Mouse (Mus musculus): ENCODE results near the gene Acap1. TPM values are rescaled to one million over a fixed set of nuclear protein-coding genes. Genes with fewer than 3 reads are reported as not detected.
"Not testable (repeated sequence)": the region's sequence is repeated elsewhere in the genome, so short reads cannot be mapped to it uniquely, and the experiment has no call there.

Gene Acap1
- polyA plus RNA-seq, 1 experiment, result 0.13 TPM

GRCm38 (mm10) chr11:69935137-69935879, 40.0 kb upstream of the Acap1 start, which contains the start of gene Ybx2:
Ybx2 (plus strand) TSS chr11:69935796.
- Histone ChIP-seq H3K4me3 (ENCODE audit: insufficient read depth, low read length) (0 out of 2 replicates have a peak within 1 kb of the TSS, but pooled peaks have one; percentile 4), H3K4me1 (ENCODE audit: control insufficient read depth, insufficient read depth, low read length) (peaks cover 2% of the 10 kb centered on the region; the same call in 1 of the 2 replicates), H3K27ac (ENCODE audit: insufficient read depth, low read length) (no peak within 1 kb of the TSS)
- TF ChIP-seq CTCF (IDR thresholded peaks at IDR 0.05; ENCODE audit: extremely low read depth, insufficient read depth, low read length), result no peak
- TF ChIP-seq POLR2A (IDR thresholded peaks at IDR 0.05; ENCODE audit: extremely low read depth, insufficient read depth, low read length), result no peak

GRCm38 (mm10) chr11:69934681-69935080, 39.3 kb upstream of the Acap1 start:
- Histone ChIP-seq H3K27ac (ENCODE audit: insufficient read depth, low read length) (no peak overlapping the region), H3K4me3 (ENCODE audit: insufficient read depth, low read length) (no peak overlapping the region), H3K4me1 (ENCODE audit: control insufficient read depth, insufficient read depth, low read length) (peaks cover 2% of the 10 kb centered on the region; the same call in 1 of the 2 replicates)
- TF ChIP-seq CTCF (IDR thresholded peaks at IDR 0.05; ENCODE audit: extremely low read depth, insufficient read depth, low read length), result no peak

- Histone ChIP-seq H3K4me1 (ENCODE audit: control insufficient read depth, insufficient read depth, low read length) (peaks cover 2% of the 10 kb centered on the region; the same call in 1 of the 2 replicates), H3K4me3 (ENCODE audit: insufficient read depth, low read length) (no peak overlapping the region), H3K27ac (ENCODE audit: insufficient read depth, low read length) (no peak overlapping the region)
- no peak for TF ChIP-seq POLR2A (IDR thresholded peaks at IDR 0.05; ENCODE audit: extremely low read depth, insufficient read depth, low read length)
- TF ChIP-seq CTCF (IDR thresholded peaks at IDR 0.05; ENCODE audit: extremely low read depth, insufficient read depth, low read length), result peak; percentile 76
Observed at GRCm38 (mm10) chr11:69934169-69934568, 38.8 kb upstream of the Acap1 start.

- TF ChIP-seq POLR2A (IDR thresholded peaks at IDR 0.05; ENCODE audit: extremely low read depth, insufficient read depth, low read length), result no peak
- no peak for TF ChIP-seq CTCF (IDR thresholded peaks at IDR 0.05; ENCODE audit: extremely low read depth, insufficient read depth, low read length)
- no peak overlapping the region for H3K27ac ChIP-seq (ENCODE audit: insufficient read depth, low read length)
- no peak overlapping the region for H3K4me3 ChIP-seq (ENCODE audit: insufficient read depth, low read length)
- peaks cover 2% of the 10 kb centered on the region; the same call in 1 of the 2 replicates for H3K4me1 ChIP-seq (ENCODE audit: control insufficient read depth, insufficient read depth, low read length)
Observed at GRCm38 (mm10) chr11:69933066-69933465, 37.7 kb upstream of the Acap1 start.

- Histone ChIP-seq H3K27ac (ENCODE audit: insufficient read depth, low read length) (no peak overlapping the region), H3K4me3 (ENCODE audit: insufficient read depth, low read length) (no peak overlapping the region), H3K4me1 (ENCODE audit: control insufficient read depth, insufficient read depth, low read length) (peaks cover 2% of the 10 kb centered on the region; the same call in 1 of the 2 replicates)
- 0 out of 2 replicates have a peak, but pooled peaks have one; percentile 17 for TF ChIP-seq CTCF (IDR thresholded peaks at IDR 0.05; ENCODE audit: extremely low read depth, insufficient read depth, low read length)
- no peak for TF ChIP-seq POLR2A (IDR thresholded peaks at IDR 0.05; ENCODE audit: extremely low read depth, insufficient read depth, low read length)
Observed at GRCm38 (mm10) chr11:69932254-69932653, 36.9 kb upstream of the Acap1 start.

- no peaks in the 10 kb centered on the region for H3K4me1 ChIP-seq (ENCODE audit: control insufficient read depth, insufficient read depth, low read length)
- TF ChIP-seq POLR2A (IDR thresholded peaks at IDR 0.05; ENCODE audit: extremely low read depth, insufficient read depth, low read length), result no peak
- TF ChIP-seq CTCF (IDR thresholded peaks at IDR 0.05; ENCODE audit: extremely low read depth, insufficient read depth, low read length), result no peak
- H3K4me3 ChIP-seq (ENCODE audit: insufficient read depth, low read length), result no peak overlapping the region
Observed at GRCm38 (mm10) chr11:69931769-69932168, 36.4 kb upstream of the Acap1 start.

GRCm38 (mm10) chr11:69930967-69931537, 35.7 kb upstream of the Acap1 start:
- Histone ChIP-seq H3K4me1 (ENCODE audit: control insufficient read depth, insufficient read depth, low read length) (no peaks in the 10 kb centered on the region), H3K4me3 (ENCODE audit: insufficient read depth, low read length) (no peak overlapping the region), H3K27ac (ENCODE audit: insufficient read depth, low read length) (no peak overlapping the region)
- TF ChIP-seq CTCF (IDR thresholded peaks at IDR 0.05; ENCODE audit: extremely low read depth, insufficient read depth, low read length), result no peak
- TF ChIP-seq POLR2A (IDR thresholded peaks at IDR 0.05; ENCODE audit: extremely low read depth, insufficient read depth, low read length), result no peak

More at GRCm38 (mm10) chr11:69931769-69932168, 36.4 kb upstream of the Acap1 start:
- no peak overlapping the region for H3K27ac ChIP-seq (ENCODE audit: insufficient read depth, low read length)

- H3K4me1 ChIP-seq (ENCODE audit: control insufficient read depth, insufficient read depth, low read length); H3K27ac ChIP-seq (ENCODE audit: insufficient read depth, low read length); H3K4me3 ChIP-seq (ENCODE audit: insufficient read depth, low read length): not testable (repeated sequence)
Observed at GRCm38 (mm10) chr11:69930176-69930575, 34.8 kb upstream of the Acap1 start.

- Histone ChIP-seq H3K27ac (ENCODE audit: insufficient read depth, low read length) (no peak overlapping the region), H3K4me1 (ENCODE audit: control insufficient read depth, insufficient read depth, low read length) (no peaks in the 10 kb centered on the region), H3K4me3 (ENCODE audit: insufficient read depth, low read length) (no peak overlapping the region)
- TF ChIP-seq POLR2A (IDR thresholded peaks at IDR 0.05; ENCODE audit: extremely low read depth, insufficient read depth, low read length) (no peak), CTCF (IDR thresholded peaks at IDR 0.05; ENCODE audit: extremely low read depth, insufficient read depth, low read length) (no peak)
Observed at GRCm38 (mm10) chr11:69929712-69930111, 34.4 kb upstream of the Acap1 start.

- TF ChIP-seq CTCF (IDR thresholded peaks at IDR 0.05; ENCODE audit: extremely low read depth, insufficient read depth, low read length), result no peak
- no peak for TF ChIP-seq POLR2A (IDR thresholded peaks at IDR 0.05; ENCODE audit: extremely low read depth, insufficient read depth, low read length)
- H3K4me3 ChIP-seq (ENCODE audit: insufficient read depth, low read length), result no peak overlapping the region
- H3K4me1 ChIP-seq (ENCODE audit: control insufficient read depth, insufficient read depth, low read length), result no peaks in the 10 kb centered on the region
- no peak overlapping the region for H3K27ac ChIP-seq (ENCODE audit: insufficient read depth, low read length)
Observed at GRCm38 (mm10) chr11:69927501-69927900, 32.2 kb upstream of the Acap1 start.

Measured in cortical plate, adult 2 months (tissue).